Mouse (Mus musculus): ENCODE measurements around the gene Gm3238. TPM values are rescaled to one million over a fixed set of nuclear protein-coding genes. Genes with fewer than 3 reads are reported as not detected.
"Not testable (repeated sequence)": the region's sequence is repeated elsewhere in the genome, so short reads cannot be mapped to it uniquely, and the experiment has no call there.

Gm3238 gene
- polyA plus RNA-seq, 1 experiment, result not detected

DNA sequence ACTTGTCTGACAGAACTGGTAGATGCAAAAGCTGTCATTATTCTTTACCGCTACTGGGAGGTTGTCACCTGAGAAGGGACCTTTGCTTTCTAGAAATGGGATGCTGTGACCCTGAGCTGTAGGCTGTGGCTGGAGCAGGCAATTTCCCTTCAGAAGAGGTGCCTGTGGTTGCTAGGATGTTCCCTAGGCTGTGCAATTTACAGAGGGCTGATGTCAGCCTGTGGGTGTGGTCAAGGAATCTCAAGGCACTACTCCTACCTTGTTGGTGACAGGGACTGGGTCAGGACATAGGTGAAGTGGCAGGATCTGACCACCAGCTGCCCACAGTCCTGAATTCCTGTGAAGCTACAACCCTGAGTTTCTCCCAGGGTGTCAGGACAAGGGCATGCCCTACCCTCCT is 1.4 kb downstream of the Gm3238 start:
- Histone ChIP-seq H3K36me3 (ENCODE audit: control insufficient read depth, insufficient read depth, low read length) (no peaks in the 10 kb centered on the region), H3K27ac (ENCODE audit: insufficient read depth, low read depth, low read length) (no peak overlapping the region), H3K4me1 (ENCODE audit: control insufficient read depth, insufficient read depth, insufficient read length, low read length) (no peaks in the 10 kb centered on the region), H3K27me3 (ENCODE audit: control insufficient read depth, insufficient read depth, low read length) (no peaks in the 10 kb centered on the region), H3K4me3 (ENCODE audit: low read depth, low read length) (no peak overlapping the region)
- TF ChIP-seq CTCF (IDR thresholded peaks at IDR 0.05; ENCODE audit: extremely low read depth, insufficient read length, insufficient replicate concordance, low read depth, low read length) (no peak), POLR2A (IDR thresholded peaks at IDR 0.05; ENCODE audit: low read depth, low read length) (no peak)
- 71% methylated on average over 1 of the region's 1 CpGs for WGBS

DNA sequence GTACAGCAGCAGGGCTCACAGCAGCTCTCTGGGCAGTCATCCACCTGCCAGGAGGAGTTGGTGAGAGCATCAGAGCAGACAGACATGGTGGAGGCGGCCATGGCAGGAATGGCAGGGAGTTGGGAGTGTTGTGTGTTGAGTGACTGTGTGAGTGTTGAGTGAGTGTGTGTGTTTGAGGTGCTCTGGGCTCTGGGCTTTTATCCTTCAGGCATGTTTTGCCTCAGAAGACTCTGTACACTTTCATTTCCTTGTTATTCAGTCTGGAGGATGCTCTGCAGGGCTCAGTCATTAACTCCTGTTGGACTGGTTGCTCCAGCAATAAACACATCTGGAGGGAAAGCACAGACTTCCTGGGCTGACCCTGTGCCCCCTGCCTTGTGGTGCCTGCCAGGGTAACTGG is 11.5 kb downstream of the Gm3238 start, which contains the start of gene Gm3233:
Gm3233 (minus strand) TSS at position 101 of the 400 bp plus-strand sequence.
- not testable (repeated sequence) for H3K27me3 ChIP-seq (ENCODE audit: control insufficient read depth, insufficient read depth, low read length); H3K4me3 ChIP-seq (ENCODE audit: low read depth, low read length); H3K36me3 ChIP-seq (ENCODE audit: control insufficient read depth, insufficient read depth, low read length); H3K4me1 ChIP-seq (ENCODE audit: control insufficient read depth, insufficient read depth, insufficient read length, low read length); H3K27ac ChIP-seq (ENCODE audit: insufficient read depth, low read depth, low read length)
- no CpG with 5 or more reads among the region's 1 CpGs for WGBS

DNA sequence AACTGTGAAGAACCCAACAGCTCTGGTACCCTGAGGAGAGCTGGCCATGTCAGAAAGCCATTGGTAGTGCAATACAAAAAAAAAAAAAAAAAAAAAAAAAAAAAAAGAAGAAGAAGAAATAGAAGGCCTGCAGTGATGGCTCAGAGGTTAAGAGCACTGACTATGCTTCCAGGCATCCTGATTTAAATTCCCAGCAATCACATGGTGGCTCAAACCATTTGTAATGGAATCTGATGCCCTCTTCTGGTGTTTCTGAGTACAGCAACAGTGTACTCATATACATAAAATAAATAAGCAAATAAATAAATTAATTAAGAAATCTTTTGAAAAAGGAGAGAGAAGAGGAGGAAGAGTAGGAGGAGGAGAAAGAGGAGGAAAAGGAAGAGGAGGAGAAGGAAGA is 17.7 kb downstream of the Gm3238 start:
- no peaks in the 10 kb centered on the region for H3K27me3 ChIP-seq (ENCODE audit: control insufficient read depth, insufficient read depth, low read length)
- H3K27ac ChIP-seq (ENCODE audit: insufficient read depth, low read depth, low read length), result no peak overlapping the region
- TF ChIP-seq CTCF (IDR thresholded peaks at IDR 0.05; ENCODE audit: extremely low read depth, insufficient read length, insufficient replicate concordance, low read depth, low read length) (no peak), POLR2A (IDR thresholded peaks at IDR 0.05; ENCODE audit: low read depth, low read length) (no peak)
- H3K4me3 ChIP-seq (ENCODE audit: low read depth, low read length), result no peak overlapping the region
- no peaks in the 10 kb centered on the region for H3K4me1 ChIP-seq (ENCODE audit: control insufficient read depth, insufficient read depth, insufficient read length, low read length)
- H3K36me3 ChIP-seq (ENCODE audit: control insufficient read depth, insufficient read depth, low read length), result no peaks in the 10 kb centered on the region

DNA sequence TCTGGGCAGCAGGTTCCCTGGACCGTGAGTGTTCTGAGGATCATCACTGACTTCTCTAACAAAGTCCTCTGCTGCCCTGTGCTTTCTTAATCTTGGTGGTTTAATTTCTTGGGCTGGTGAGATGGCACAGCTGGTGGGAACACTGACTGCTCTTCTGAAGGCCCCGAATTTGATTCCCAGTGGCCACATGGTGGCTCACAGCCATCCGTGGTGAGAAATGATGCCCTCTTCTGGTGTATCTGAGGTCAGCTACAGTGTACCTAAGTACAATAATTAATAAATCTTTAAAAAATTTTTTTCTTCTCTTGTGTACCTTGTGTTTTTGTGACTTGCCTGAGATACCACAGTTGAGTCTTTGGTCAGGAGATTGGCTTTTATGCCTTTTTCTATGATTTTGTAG is 18.8 kb downstream of the Gm3238 start:
- 56% methylated on average over 3 of the region's 3 CpGs for WGBS
- H3K36me3 ChIP-seq (ENCODE audit: control insufficient read depth, insufficient read depth, low read length); H3K27ac ChIP-seq (ENCODE audit: insufficient read depth, low read depth, low read length); H3K27me3 ChIP-seq (ENCODE audit: control insufficient read depth, insufficient read depth, low read length); H3K4me3 ChIP-seq (ENCODE audit: low read depth, low read length); H3K4me1 ChIP-seq (ENCODE audit: control insufficient read depth, insufficient read depth, insufficient read length, low read length): not testable (repeated sequence)

DNA sequence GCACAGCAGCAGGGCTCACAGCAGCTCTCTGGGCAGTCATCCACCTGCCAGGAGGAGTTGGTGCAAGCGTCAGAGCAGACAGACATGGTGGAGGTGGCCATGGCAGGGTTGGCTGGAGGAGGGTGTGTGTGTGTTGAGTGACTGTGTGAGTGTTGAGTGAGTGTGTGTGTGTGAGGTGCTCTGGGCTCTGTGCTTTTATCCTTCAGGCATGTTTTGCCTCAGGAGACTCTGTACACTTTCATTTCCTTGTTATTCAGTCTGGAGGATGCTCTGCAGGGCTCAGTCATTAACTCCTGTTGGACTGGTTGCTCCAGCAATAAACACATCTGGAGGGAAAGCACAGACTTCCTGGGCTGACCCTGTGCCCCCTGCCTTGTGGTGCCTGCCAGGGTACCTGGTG is 19.9 kb downstream of the Gm3238 start, which contains the start of gene Gm9736:
Gm9736 (minus strand) TSS at position 101 of the 400 bp plus-strand sequence.
- H3K4me3 ChIP-seq (ENCODE audit: low read depth, low read length); H3K4me1 ChIP-seq (ENCODE audit: control insufficient read depth, insufficient read depth, insufficient read length, low read length); H3K27me3 ChIP-seq (ENCODE audit: control insufficient read depth, insufficient read depth, low read length); H3K27ac ChIP-seq (ENCODE audit: insufficient read depth, low read depth, low read length); H3K36me3 ChIP-seq (ENCODE audit: control insufficient read depth, insufficient read depth, low read length): not testable (repeated sequence)
- WGBS, result 60% methylated on average over 1 of the region's 1 CpGs

DNA sequence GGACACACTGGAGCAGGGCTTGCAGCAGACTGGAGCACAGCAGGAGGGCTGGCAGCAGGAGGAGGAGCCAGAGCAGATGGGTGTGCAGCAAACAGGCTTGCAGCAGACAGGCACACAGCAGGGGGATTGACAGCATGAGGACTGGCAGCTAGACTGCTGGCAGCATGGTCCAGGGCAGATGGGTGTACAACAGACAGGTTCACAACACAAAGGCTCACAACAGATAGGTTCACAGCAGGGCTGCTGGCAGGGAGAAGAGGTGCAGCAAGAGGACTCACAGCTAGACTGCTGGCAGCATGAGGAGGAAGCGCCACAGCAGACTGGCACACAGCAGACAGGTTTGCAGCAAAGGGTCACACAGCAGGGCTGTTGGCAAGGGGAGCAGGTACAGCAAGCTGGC is 20.4 kb downstream of the Gm3238 start:
- H3K36me3 ChIP-seq (ENCODE audit: control insufficient read depth, insufficient read depth, low read length); H3K27me3 ChIP-seq (ENCODE audit: control insufficient read depth, insufficient read depth, low read length); H3K4me3 ChIP-seq (ENCODE audit: low read depth, low read length); H3K27ac ChIP-seq (ENCODE audit: insufficient read depth, low read depth, low read length); H3K4me1 ChIP-seq (ENCODE audit: control insufficient read depth, insufficient read depth, insufficient read length, low read length): not testable (repeated sequence)
- WGBS, result 84% methylated on average over 1 of the region's 1 CpGs

DNA sequence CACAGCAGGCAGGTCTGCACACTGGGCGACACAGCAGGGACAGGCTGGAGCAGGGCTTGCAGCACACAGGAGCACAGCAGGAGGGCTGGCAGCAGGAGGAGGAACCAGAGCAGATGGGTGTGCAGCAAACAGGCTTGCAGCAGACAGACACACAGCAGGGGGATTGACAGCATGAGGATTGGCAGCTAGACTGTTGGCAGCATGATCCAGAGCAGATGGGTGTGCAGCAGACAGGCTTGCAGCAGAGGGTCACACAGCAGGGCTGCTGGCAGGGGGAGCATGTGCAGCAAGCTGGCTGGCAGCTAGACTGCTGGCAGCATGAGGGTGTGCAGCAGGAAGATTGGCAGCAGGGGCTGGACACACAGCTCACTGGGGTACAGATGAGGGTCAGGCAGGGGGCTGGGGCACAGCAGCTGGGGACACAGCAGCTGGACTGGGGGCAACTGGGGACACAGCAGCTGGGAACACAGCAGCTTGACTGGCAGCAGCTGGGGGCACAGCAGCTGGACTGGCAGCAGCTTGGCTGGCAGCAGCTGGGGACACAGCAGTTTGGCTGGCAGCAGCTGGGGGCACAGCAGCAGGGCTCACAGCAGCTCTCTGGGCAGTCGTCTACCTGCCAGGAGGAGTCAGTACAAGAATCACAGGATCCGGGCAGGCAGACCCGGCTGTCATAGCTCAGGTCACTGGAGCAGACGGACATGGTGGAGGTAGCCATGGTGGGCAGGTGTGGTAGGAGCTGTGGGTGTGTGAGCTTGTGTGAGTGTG is 29.0 kb downstream of the Gm3238 start, which contains the start of gene Gm18596:
Gm18596 (minus strand) TSS at position 715 of the 765 bp plus-strand sequence.
- H3K27ac ChIP-seq (ENCODE audit: insufficient read depth, low read depth, low read length); H3K4me3 ChIP-seq (ENCODE audit: low read depth, low read length); H3K36me3 ChIP-seq (ENCODE audit: control insufficient read depth, insufficient read depth, low read length); H3K27me3 ChIP-seq (ENCODE audit: control insufficient read depth, insufficient read depth, low read length); H3K4me1 ChIP-seq (ENCODE audit: control insufficient read depth, insufficient read depth, insufficient read length, low read length): not testable (repeated sequence)
- WGBS, result 51% methylated on average over 4 of the region's 5 CpGs

DNA sequence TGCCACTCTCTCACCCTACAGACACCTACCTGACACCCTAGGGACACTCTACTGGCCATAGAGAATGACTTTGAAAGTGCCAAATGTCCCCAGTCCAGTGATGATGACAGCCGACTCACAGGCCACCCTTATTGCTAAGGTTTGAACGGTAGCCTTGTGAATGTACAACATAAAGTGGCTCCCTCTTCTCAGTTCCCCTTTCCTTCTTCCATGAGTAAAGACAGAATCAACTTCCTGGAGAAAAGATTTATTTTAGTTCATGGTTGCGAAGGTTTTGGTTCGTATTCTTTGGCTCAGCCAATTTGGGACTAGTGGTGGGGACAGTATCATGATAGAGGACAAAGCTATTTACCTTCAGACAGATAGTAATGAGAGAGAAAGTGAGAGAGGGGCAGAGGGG is 32.2 kb downstream of the Gm3238 start:
- Histone ChIP-seq H3K27ac (ENCODE audit: insufficient read depth, low read depth, low read length) (no peak overlapping the region), H3K4me1 (ENCODE audit: control insufficient read depth, insufficient read depth, insufficient read length, low read length) (no peaks in the 10 kb centered on the region), H3K4me3 (ENCODE audit: low read depth, low read length) (no peak overlapping the region), H3K27me3 (ENCODE audit: control insufficient read depth, insufficient read depth, low read length) (no peaks in the 10 kb centered on the region), H3K36me3 (ENCODE audit: control insufficient read depth, insufficient read depth, low read length) (no peaks in the 10 kb centered on the region)
- WGBS, result 79% methylated on average over 4 of the region's 4 CpGs
- no peak for TF ChIP-seq CTCF (IDR thresholded peaks at IDR 0.05; ENCODE audit: extremely low read depth, insufficient read length, insufficient replicate concordance, low read depth, low read length)
- no peak for TF ChIP-seq POLR2A (IDR thresholded peaks at IDR 0.05; ENCODE audit: low read depth, low read length)

All from small intestine, adult 2 months (tissue).